Mouse (Mus musculus) embryonic facial prominence, embryonic 14.5 days (tissue): Measurements from ENCODE around the gene Cdk18. TPM values are rescaled to one million over a fixed set of nuclear protein-coding genes. Genes with fewer than 3 reads are reported as not detected.
A peak's percentile ranks its signal among the peaks of the same experiment; 100 is the strongest.

Source experiments
- ATAC-seq: fragments of 200-750 bp; cut with Nextera tagmentation; 2 replicates; pipeline ENCODE4 v1.8.0; 2017; ENCODE audit warnings: low read depth, moderate number of reproducible peaks, moderate TSS enrichment
- DNase-seq: peaks from one replicate; pipeline ENCODE4 v3.0.0-alpha.2; 2015; ENCODE audit warnings: low spot score
- H3K27ac ChIP-seq: fragments of 300-500 bp; sonication (generic); replicated peaks from 2 replicates; pipeline ENCODE4 v1.5.1; 2014; ENCODE audit warnings: low read depth, mild to moderate bottlenecking, low read length, moderate library complexity
- H3K27me3 ChIP-seq: fragments of 300-500 bp; sonication (generic); replicated peaks from 2 replicates; pipeline ENCODE4 v1.6.1; 2014; ENCODE audit warnings: low read length; ENCODE audit not compliant: control insufficient read depth, insufficient read depth
- H3K36me3 ChIP-seq: fragments of 300-500 bp; sonication (generic); 2 replicates; pipeline ENCODE4 v1.6.1; 2014; ENCODE audit warnings: low read length, mixed read lengths; ENCODE audit not compliant: control insufficient read depth, insufficient read depth
- H3K4me1 ChIP-seq: fragments of 300-500 bp; sonication (generic); 2 replicates; pipeline ENCODE4 v1.6.1; 2014; ENCODE audit warnings: antibody characterized with exemption, low read length; ENCODE audit not compliant: control insufficient read depth, insufficient read depth
- H3K4me2 ChIP-seq: fragments of 300-500 bp; sonication (generic); 2 replicates; pipeline ENCODE4 v1.6.1; 2014; ENCODE audit warnings: low read depth, mild to moderate bottlenecking, low read length, moderate library complexity, mixed read lengths
- H3K4me3 ChIP-seq: fragments of 300-500 bp; sonication (generic); 2 replicates; pipeline ENCODE4 v1.5.1; 2014; ENCODE audit warnings: low read depth, mild to moderate bottlenecking, low read length
- H3K9ac ChIP-seq: fragments of 300-500 bp; sonication (generic); 2 replicates; pipeline ENCODE4 v1.6.1; 2014; ENCODE audit warnings: low read depth, mild to moderate bottlenecking, low read length, moderate library complexity, mixed read lengths
- H3K9me3 ChIP-seq: fragments of 300-500 bp; sonication (generic); 2 replicates; pipeline ENCODE4 v1.6.1; 2016; ENCODE audit warnings: low read length; ENCODE audit not compliant: control insufficient read depth
- WGBS: fragments of 180-500 bp; shearing (Covaris S2); extraction: QIAGEN DNeasy Blood & Tissue Kit; methylation state at CpG from one replicate; pipeline ENCODE4 v1.1.7; 2014; 5-methylcytosine and 5-hydroxymethylcytosine counted together
- polyA plus RNA-seq: library from polyadenylated mRNA; unstranded; fragments of >200 nt; fragmentation: Nextera tagmentation; extraction: Ambion mirVana; gene quantifications from 2 replicates; pipeline ENCODE4 v1.2.1, GENCODE M21; 2014

The Cdk18 gene
- polyA plus RNA-seq, 1 experiment from 2014 or later = 2.2 TPM

- H3K36me3 ChIP-seq = no peaks in the 10 kb centered on the region
- no peaks in the 10 kb centered on the region for H3K4me1 ChIP-seq
- no peaks in the 10 kb centered on the region for H3K27me3 ChIP-seq
- 85% methylated on average over 2 of the region's 2 CpGs for WGBS
- H3K9ac ChIP-seq = no peak overlapping the region
- no peaks in the 10 kb centered on the region for H3K9me3 ChIP-seq
- no peak overlapping the region for H3K27ac ChIP-seq
- DNase-seq = no peak
- H3K4me2 ChIP-seq = no peak overlapping the region
- no peak for ATAC-seq
- no peak overlapping the region for H3K4me3 ChIP-seq
These were observed 61.1 kb downstream of the Cdk18 start for GRCm38 (mm10) chr1:132078413-132078812.

GRCm38 (mm10) chr1:132075576-132075975 lies 63.9 kb downstream of the Cdk18 start:
- no peak overlapping the region for H3K4me2 ChIP-seq
- H3K4me3 ChIP-seq = no peak overlapping the region
- H3K27ac ChIP-seq = no peak overlapping the region
- no peaks in the 10 kb centered on the region for H3K9me3 ChIP-seq
- 83% methylated on average over 10 of the region's 10 CpGs for WGBS
- no peaks in the 10 kb centered on the region for H3K4me1 ChIP-seq
- no peaks in the 10 kb centered on the region for H3K27me3 ChIP-seq
- DNase-seq (no peak), ATAC-seq (no peak)
- no peaks in the 10 kb centered on the region for H3K36me3 ChIP-seq
- no peak overlapping the region for H3K9ac ChIP-seq

GRCm38 (mm10) chr1:132070659-132071058 lies 68.8 kb downstream of the Cdk18 start:
- Histone ChIP-seq H3K27me3 (peaks cover 31% of the 10 kb centered on the region), H3K27ac (no peak overlapping the region; the same call in 1 of the 2 replicates), H3K4me3 (no peak overlapping the region), H3K4me2 (no peak overlapping the region), H3K9me3 (no peaks in the 10 kb centered on the region), H3K9ac (no peak overlapping the region), H3K36me3 (no peaks in the 10 kb centered on the region), H3K4me1 (no peaks in the 10 kb centered on the region)
- WGBS = 74% methylated on average over 3 of the region's 3 CpGs
- DNase-seq = no peak
- no peak for ATAC-seq

- DNase-seq (no peak), ATAC-seq (no peak)
- H3K27ac ChIP-seq = no peak overlapping the region
- H3K4me3 ChIP-seq = no peak overlapping the region
- no peak overlapping the region for H3K9ac ChIP-seq
- H3K4me2 ChIP-seq = no peak overlapping the region
- peaks cover 41% of the 10 kb centered on the region for H3K27me3 ChIP-seq
- H3K36me3 ChIP-seq = no peaks in the 10 kb centered on the region
- no peaks in the 10 kb centered on the region for H3K4me1 ChIP-seq
- H3K9me3 ChIP-seq = no peaks in the 10 kb centered on the region
- WGBS = 84% methylated on average over 8 of the region's 8 CpGs
These were observed 70.0 kb downstream of the Cdk18 start for GRCm38 (mm10) chr1:132069436-132069835.

GRCm38 (mm10) chr1:132067261-132068255 lies 71.9 kb downstream of the Cdk18 start, which contains the start of gene Mfsd4a:
Gene Mfsd4a, minus strand, starts transcription at chr1:132068062.
- Histone ChIP-seq H3K9me3 (no peaks in the 10 kb centered on the region), H3K4me3 (peak within 1 kb of the TSS; percentile 42), H3K27me3 (peaks cover 41% of the 10 kb centered on the region), H3K9ac (peak within 1 kb of the TSS; percentile 59), H3K4me2 (peak within 1 kb of the TSS; percentile 85), H3K27ac (no peak within 1 kb of the TSS), H3K4me1 (no peaks in the 10 kb centered on the region), H3K36me3 (no peaks in the 10 kb centered on the region)
- 5% methylated on average over 52 of the region's 80 CpGs for WGBS
- ATAC-seq (peak; percentile 77), DNase-seq (peak; percentile 57)

- 74% methylated on average over 8 of the region's 8 CpGs for WGBS
- no peak overlapping the region for H3K27ac ChIP-seq
- no peaks in the 10 kb centered on the region for H3K36me3 ChIP-seq
- no peaks in the 10 kb centered on the region for H3K4me1 ChIP-seq
- ATAC-seq = no peak
- no peak overlapping the region for H3K9ac ChIP-seq
- no peaks in the 10 kb centered on the region for H3K9me3 ChIP-seq
- H3K27me3 ChIP-seq = peaks cover 41% of the 10 kb centered on the region
- H3K4me2 ChIP-seq = no peak overlapping the region
- no peak for DNase-seq
- H3K4me3 ChIP-seq = no peak overlapping the region
These were observed 73.9 kb downstream of the Cdk18 start for GRCm38 (mm10) chr1:132065475-132066172.

- Histone ChIP-seq H3K27me3 (peaks cover 41% of the 10 kb centered on the region), H3K4me1 (no peaks in the 10 kb centered on the region), H3K36me3 (no peaks in the 10 kb centered on the region), H3K4me2 (no peak overlapping the region), H3K4me3 (no peak overlapping the region), H3K27ac (no peak overlapping the region), H3K9ac (no peak overlapping the region), H3K9me3 (no peaks in the 10 kb centered on the region)
- DNase-seq (no peak), ATAC-seq (no peak)
- WGBS = 39% methylated on average over 1 of the region's 1 CpGs
These were observed 74.5 kb downstream of the Cdk18 start for GRCm38 (mm10) chr1:132065001-132065400.

GRCm38 (mm10) chr1:132063096-132063495 lies 76.4 kb downstream of the Cdk18 start:
- no peaks in the 10 kb centered on the region for H3K36me3 ChIP-seq
- no peak overlapping the region for H3K4me3 ChIP-seq
- H3K27me3 ChIP-seq = peaks cover 31% of the 10 kb centered on the region
- H3K9me3 ChIP-seq = no peaks in the 10 kb centered on the region
- ATAC-seq (no peak), DNase-seq (no peak)
- H3K9ac ChIP-seq = no peak overlapping the region
- no peak overlapping the region for H3K27ac ChIP-seq
- H3K4me1 ChIP-seq = no peaks in the 10 kb centered on the region
- 81% methylated on average over 4 of the region's 4 CpGs for WGBS
- no peak overlapping the region for H3K4me2 ChIP-seq
